Mouse (Mus musculus): Measurements from ENCODE around the gene Rnf38. TPM values are rescaled to one million over a fixed set of nuclear protein-coding genes. Genes with fewer than 3 reads are reported as not detected.

Gene Rnf38
- polyA plus RNA-seq, 1 experiment from 2014 or later: 60.3 TPM

DNA sequence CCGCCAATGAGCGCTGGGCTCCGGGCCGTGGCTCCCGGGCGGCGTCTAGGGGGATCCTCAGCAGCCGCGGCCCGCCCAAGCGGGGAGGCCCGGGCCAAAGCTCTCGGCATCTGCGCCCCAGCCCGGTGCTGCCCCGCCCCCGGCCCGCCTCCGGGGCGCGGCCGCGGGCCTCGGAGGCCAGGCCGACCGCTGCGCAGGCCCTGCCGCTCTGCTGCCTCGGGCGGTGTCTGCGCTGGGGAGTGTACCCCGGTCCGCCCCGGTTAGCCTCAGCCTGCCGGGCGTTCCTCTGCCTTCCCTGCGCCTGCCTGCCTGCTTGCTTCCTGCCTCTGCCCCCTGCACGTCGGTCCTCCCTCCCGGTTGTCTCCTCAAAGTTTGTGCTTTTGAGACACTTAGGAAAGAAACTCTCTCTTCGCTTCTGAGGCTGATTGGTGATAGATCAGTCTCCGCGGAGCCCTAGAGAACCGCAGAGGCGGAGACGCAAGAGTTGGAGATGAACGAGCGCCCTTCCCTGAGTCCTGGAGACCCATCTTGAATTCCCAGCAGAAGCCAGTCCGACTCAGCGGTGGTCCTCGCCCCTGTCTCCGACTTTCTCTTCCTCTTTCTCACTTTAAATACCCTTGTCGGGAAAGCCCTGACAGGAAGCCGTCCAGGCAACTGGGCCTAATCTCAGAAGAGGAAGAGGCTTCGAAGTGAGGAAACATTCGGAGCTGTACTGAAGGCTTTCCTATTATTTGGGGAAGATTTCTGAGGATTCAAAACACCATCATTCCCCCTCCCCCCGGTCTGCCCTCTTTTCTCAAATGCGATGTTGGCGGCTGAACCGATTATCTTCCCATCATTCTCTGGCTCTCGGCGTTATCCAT, 646 bp upstream of the Rnf38 start:
- peaks cover 8% of the 10 kb centered on the region; the same call in 1 of the 2 replicates for H3K4me1 ChIP-seq (replicated peaks; ENCODE audit: control insufficient read depth, insufficient read depth, low read length)
- WGBS: under 1% methylated on average over 56 of the region's 62 CpGs
- no peaks in the 10 kb centered on the region for H3K36me3 ChIP-seq (ENCODE audit: control insufficient read depth, insufficient read depth, low read length)
- ATAC-seq (replicated peaks; ENCODE audit: low FRiP score) (peak; percentile 96), DNase-seq (ENCODE audit: low spot score) (peak; percentile 93)
- H3K4me2 ChIP-seq (ENCODE audit: low read depth, low read length, severe bottlenecking): peak overlapping the region; percentile 44
- H3K9ac ChIP-seq (ENCODE audit: low read length): peak overlapping the region; percentile 72
- H3K4me3 ChIP-seq (ENCODE audit: low read depth, low read length): peak overlapping the region; percentile 93
- H3K27ac ChIP-seq (ENCODE audit: low read depth, low read length): peak overlapping the region; percentile 74
- H3K9me3 ChIP-seq (ENCODE audit: control insufficient read depth, low read length): no peaks in the 10 kb centered on the region
- H3K27me3 ChIP-seq (ENCODE audit: control insufficient read depth, insufficient read depth, low read length): no peaks in the 10 kb centered on the region

GRCm38 (mm10) chr4:44232771-44233712, 547 bp downstream of the Rnf38 start:
- Histone ChIP-seq H3K9ac (ENCODE audit: low read length) (peak overlapping the region; percentile 77), H3K9me3 (ENCODE audit: control insufficient read depth, low read length) (no peaks in the 10 kb centered on the region), H3K4me2 (ENCODE audit: low read depth, low read length, severe bottlenecking) (peak overlapping the region; percentile 85), H3K4me3 (ENCODE audit: low read depth, low read length) (peak overlapping the region; percentile 93), H3K36me3 (ENCODE audit: control insufficient read depth, insufficient read depth, low read length) (no peaks in the 10 kb centered on the region), H3K27ac (ENCODE audit: low read depth, low read length) (peak overlapping the region; percentile 74), H3K27me3 (ENCODE audit: control insufficient read depth, insufficient read depth, low read length) (no peaks in the 10 kb centered on the region), H3K4me1 (replicated peaks; ENCODE audit: control insufficient read depth, insufficient read depth, low read length) (peaks cover 9% of the 10 kb centered on the region; the same call in 1 of the 2 replicates)
- ATAC-seq (replicated peaks; ENCODE audit: low FRiP score): peak; percentile 63
- peak; percentile 84 for DNase-seq (ENCODE audit: low spot score)
- under 1% methylated on average over 31 of the region's 68 CpGs for WGBS

DNA sequence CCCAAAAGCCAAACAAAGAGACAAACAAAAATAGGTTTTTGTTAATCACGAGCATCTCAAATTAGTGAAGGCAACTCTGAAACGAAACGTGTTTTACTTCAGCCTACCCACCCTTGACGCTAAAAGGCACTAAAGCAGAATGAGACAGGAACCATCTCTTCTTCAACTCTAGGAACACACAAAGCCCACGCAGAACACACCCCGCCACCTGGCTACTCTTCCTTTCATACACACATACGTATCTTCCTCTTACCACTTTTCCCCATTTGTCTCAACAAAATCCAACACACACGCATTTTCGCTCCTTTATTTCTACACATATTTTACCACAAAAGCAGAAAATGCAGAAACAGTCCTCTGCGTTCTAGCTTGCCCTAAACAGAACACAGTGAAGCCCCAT, 8.5 kb downstream of the Rnf38 start:
- no peak overlapping the region for H3K9ac ChIP-seq (ENCODE audit: low read length)
- H3K27ac ChIP-seq (ENCODE audit: low read depth, low read length): no peak overlapping the region
- no peaks in the 10 kb centered on the region for H3K9me3 ChIP-seq (ENCODE audit: control insufficient read depth, low read length)
- DNase-seq (ENCODE audit: low spot score) (no peak), ATAC-seq (replicated peaks; ENCODE audit: low FRiP score) (no peak)
- no peak overlapping the region for H3K4me2 ChIP-seq (ENCODE audit: low read depth, low read length, severe bottlenecking)
- WGBS: 89% methylated on average over 10 of the region's 10 CpGs
- H3K4me1 ChIP-seq (replicated peaks; ENCODE audit: control insufficient read depth, insufficient read depth, low read length): peaks cover 9% of the 10 kb centered on the region; the same call in 1 of the 2 replicates
- H3K36me3 ChIP-seq (ENCODE audit: control insufficient read depth, insufficient read depth, low read length): no peaks in the 10 kb centered on the region
- H3K4me3 ChIP-seq (ENCODE audit: low read depth, low read length): no peak overlapping the region
- H3K27me3 ChIP-seq (ENCODE audit: control insufficient read depth, insufficient read depth, low read length): no peaks in the 10 kb centered on the region

GRCm38 (mm10) chr4:44224141-44224540, 9.4 kb downstream of the Rnf38 start:
- no peak for ATAC-seq (replicated peaks; ENCODE audit: low FRiP score)
- whole genome bisulfite sequencing: 25% methylated on average over 9 of the region's 9 CpGs

DNA sequence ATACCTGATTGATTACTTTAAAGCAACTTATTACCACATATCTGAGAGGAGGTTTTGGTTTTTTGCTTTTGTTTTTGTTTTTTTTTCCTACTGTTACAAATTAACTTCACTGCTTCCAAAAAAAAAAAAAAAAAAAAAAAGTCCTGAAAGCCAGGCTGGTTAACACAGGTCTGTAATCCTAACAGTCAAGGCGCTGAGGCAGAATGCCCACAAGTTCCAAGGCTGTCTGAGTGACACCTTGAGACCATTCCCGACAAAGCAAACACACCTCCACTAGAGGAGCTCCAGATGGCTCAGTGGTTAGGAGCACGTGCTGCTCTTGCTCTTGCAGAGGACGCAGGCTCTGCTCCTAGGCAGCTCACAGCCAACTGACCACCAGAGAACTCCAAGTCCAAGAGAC, 10.1 kb downstream of the Rnf38 start:
- Histone ChIP-seq H3K4me1 (replicated peaks; ENCODE audit: control insufficient read depth, insufficient read depth, low read length) (peaks cover 8% of the 10 kb centered on the region; the same call in 1 of the 2 replicates), H3K4me3 (ENCODE audit: low read depth, low read length) (no peak overlapping the region), H3K36me3 (ENCODE audit: control insufficient read depth, insufficient read depth, low read length) (no peaks in the 10 kb centered on the region), H3K9me3 (ENCODE audit: control insufficient read depth, low read length) (no peaks in the 10 kb centered on the region), H3K27me3 (ENCODE audit: control insufficient read depth, insufficient read depth, low read length) (no peaks in the 10 kb centered on the region), H3K9ac (ENCODE audit: low read length) (no peak overlapping the region), H3K4me2 (ENCODE audit: low read depth, low read length, severe bottlenecking) (no peak overlapping the region), H3K27ac (ENCODE audit: low read depth, low read length) (no peak overlapping the region)
- WGBS: 74% methylated on average over 4 of the region's 4 CpGs
- ATAC-seq (replicated peaks; ENCODE audit: low FRiP score): no peak
- DNase-seq (ENCODE audit: low spot score): no peak

More at GRCm38 (mm10) chr4:44224141-44224540, 9.4 kb downstream of the Rnf38 start:
- Histone ChIP-seq H3K4me3 (ENCODE audit: low read depth, low read length) (no peak overlapping the region), H3K27ac (ENCODE audit: low read depth, low read length) (no peak overlapping the region), H3K36me3 (ENCODE audit: control insufficient read depth, insufficient read depth, low read length) (no peaks in the 10 kb centered on the region), H3K27me3 (ENCODE audit: control insufficient read depth, insufficient read depth, low read length) (no peaks in the 10 kb centered on the region), H3K9me3 (ENCODE audit: control insufficient read depth, low read length) (no peaks in the 10 kb centered on the region), H3K9ac (ENCODE audit: low read length) (no peak overlapping the region), H3K4me2 (ENCODE audit: low read depth, low read length, severe bottlenecking) (no peak overlapping the region), H3K4me1 (replicated peaks; ENCODE audit: control insufficient read depth, insufficient read depth, low read length) (peaks cover 9% of the 10 kb centered on the region; the same call in 1 of the 2 replicates)
- DNase-seq (ENCODE audit: low spot score): peak; percentile 63

- Histone ChIP-seq H3K36me3 (ENCODE audit: control insufficient read depth, insufficient read depth, low read length) (no peaks in the 10 kb centered on the region), H3K27me3 (ENCODE audit: control insufficient read depth, insufficient read depth, low read length) (no peaks in the 10 kb centered on the region), H3K9me3 (ENCODE audit: control insufficient read depth, low read length) (no peaks in the 10 kb centered on the region), H3K4me1 (replicated peaks; ENCODE audit: control insufficient read depth, insufficient read depth, low read length) (no peaks in the 10 kb centered on the region), H3K4me2 (ENCODE audit: low read depth, low read length, severe bottlenecking) (no peak overlapping the region), H3K27ac (ENCODE audit: low read depth, low read length) (no peak overlapping the region), H3K9ac (ENCODE audit: low read length) (no peak overlapping the region), H3K4me3 (ENCODE audit: low read depth, low read length) (no peak overlapping the region)
- DNase-seq (ENCODE audit: low spot score) (no peak), ATAC-seq (replicated peaks; ENCODE audit: low FRiP score) (no peak)
- WGBS: 78% methylated on average over 10 of the region's 10 CpGs
These were observed 16.7 kb downstream of the Rnf38 start for GRCm38 (mm10) chr4:44216797-44217442.

- WGBS: 68% methylated on average over 1 of the region's 1 CpGs
- Histone ChIP-seq H3K36me3 (ENCODE audit: control insufficient read depth, insufficient read depth, low read length) (no peaks in the 10 kb centered on the region), H3K9ac (ENCODE audit: low read length) (no peak overlapping the region), H3K4me2 (ENCODE audit: low read depth, low read length, severe bottlenecking) (no peak overlapping the region), H3K9me3 (ENCODE audit: control insufficient read depth, low read length) (no peaks in the 10 kb centered on the region), H3K4me3 (ENCODE audit: low read depth, low read length) (no peak overlapping the region), H3K27ac (ENCODE audit: low read depth, low read length) (no peak overlapping the region), H3K4me1 (replicated peaks; ENCODE audit: control insufficient read depth, insufficient read depth, low read length) (no peaks in the 10 kb centered on the region), H3K27me3 (ENCODE audit: control insufficient read depth, insufficient read depth, low read length) (no peaks in the 10 kb centered on the region)
- ATAC-seq (replicated peaks; ENCODE audit: low FRiP score): no peak
- no peak for DNase-seq (ENCODE audit: low spot score)
These were observed 33.6 kb downstream of the Rnf38 start for GRCm38 (mm10) chr4:44199968-44200367.

DNA sequence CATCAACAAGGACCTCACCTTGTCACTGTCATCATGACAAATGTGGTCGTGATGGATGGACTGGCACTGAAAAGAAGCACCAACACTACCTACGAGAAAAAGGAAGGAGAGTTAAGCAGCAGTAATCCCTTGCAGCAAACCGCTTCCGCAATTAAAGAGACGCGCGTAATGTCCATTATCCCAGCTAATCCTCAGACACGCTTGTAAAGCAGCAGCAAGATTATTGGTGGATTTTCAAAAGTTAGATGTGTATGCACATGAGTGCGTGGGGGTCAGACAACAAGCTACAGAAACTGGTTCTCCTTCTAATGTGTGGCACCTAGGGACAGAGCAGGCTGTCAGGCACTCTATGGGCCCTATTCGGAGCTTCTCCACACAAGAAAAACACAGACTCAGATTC, 46.2 kb downstream of the Rnf38 start:
- H3K9ac ChIP-seq (ENCODE audit: low read length): no peak overlapping the region
- no peak for ATAC-seq (replicated peaks; ENCODE audit: low FRiP score)
- no peak overlapping the region for H3K4me3 ChIP-seq (ENCODE audit: low read depth, low read length)
- H3K36me3 ChIP-seq (ENCODE audit: control insufficient read depth, insufficient read depth, low read length): no peaks in the 10 kb centered on the region
- no peaks in the 10 kb centered on the region for H3K27me3 ChIP-seq (ENCODE audit: control insufficient read depth, insufficient read depth, low read length)
- no peaks in the 10 kb centered on the region for H3K9me3 ChIP-seq (ENCODE audit: control insufficient read depth, low read length)
- DNase-seq (ENCODE audit: low spot score): no peak
- H3K27ac ChIP-seq (ENCODE audit: low read depth, low read length): no peak overlapping the region
- no peaks in the 10 kb centered on the region for H3K4me1 ChIP-seq (replicated peaks; ENCODE audit: control insufficient read depth, insufficient read depth, low read length)
- H3K4me2 ChIP-seq (ENCODE audit: low read depth, low read length, severe bottlenecking): no peak overlapping the region
- 62% methylated on average over 10 of the region's 10 CpGs for WGBS
